Mouse (Mus musculus) left cerebral cortex, adult 18-20 months (tissue): Measurements from ENCODE around the gene Zfp113. TPM values are rescaled to one million over a fixed set of nuclear protein-coding genes. Genes with fewer than 3 reads are reported as not detected.

Experiments used
- DNase-seq, 2 experiments: peaks; one replicate each; pipeline ENCODE4 v3.0.0; 2021 to 2022; ENCODE audit warnings: low spot score in 2 of 2, mixed read lengths in 1 of 2
- long read RNA-seq, 2 experiments: library from polyadenylated mRNA; stranded (forward); transcript quantifications; one replicate each; pipeline ENCODE4 v2.0.0; 2021
- total RNA-seq, 2 experiments: library from RNA; stranded (reverse); gene quantifications; 2 replicates each; pipeline ENCODE4 v1.2.3; 2021

Zfp113 gene
- 10 to 100 TPM; 11.2 to 12.6 TPM for total RNA-seq
- long read RNA-seq, experiment 1, full-length matches to known transcripts = 10 of 10 reads
- long read RNA-seq, experiment 1, partial matches to known transcripts = 0 of 10 reads
- long read RNA-seq, experiment 1, other reads (novel, unspliced or antisense) = 0 of 10 reads
- long read RNA-seq, experiment 2, full-length matches to known transcripts = 4 of 5 reads
- long read RNA-seq, experiment 2, partial matches to known transcripts = 0 of 5 reads
- long read RNA-seq, experiment 2, other reads (novel, unspliced or antisense) = 1 of 5 reads

GRCm38 (mm10) chr5:138155443-138155976 is at the start of gene Zfp113:
Gene Zfp113 (minus strand): TSS chr5:138155744.
- DNase-seq = peak; percentile 85 to 91

- DNase-seq = no peak
These were observed 46.5 kb upstream of the Zfp113 start for GRCm38 (mm10) chr5:138202086-138202485.

DNA sequence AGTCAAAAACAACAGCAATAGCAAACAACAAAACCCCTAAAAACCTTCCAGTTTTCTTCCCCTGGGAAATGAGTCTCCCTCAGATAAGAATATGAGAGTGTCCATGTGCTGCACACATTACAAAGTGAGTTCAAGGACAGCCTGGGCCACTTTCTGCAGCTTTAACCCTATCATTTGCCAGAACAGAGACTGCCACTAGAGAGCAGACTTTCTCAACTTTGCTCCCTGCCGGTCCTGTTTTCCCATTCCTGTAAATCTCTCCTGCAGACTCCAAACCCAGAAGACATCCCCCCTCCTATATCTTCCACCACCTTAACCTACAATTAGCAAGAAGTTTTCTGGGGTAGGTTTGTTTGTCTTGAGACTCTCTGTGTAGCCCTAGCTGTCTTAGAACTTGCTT is 44.0 kb upstream of the Zfp113 start:
- DNase-seq = no peak

DNA sequence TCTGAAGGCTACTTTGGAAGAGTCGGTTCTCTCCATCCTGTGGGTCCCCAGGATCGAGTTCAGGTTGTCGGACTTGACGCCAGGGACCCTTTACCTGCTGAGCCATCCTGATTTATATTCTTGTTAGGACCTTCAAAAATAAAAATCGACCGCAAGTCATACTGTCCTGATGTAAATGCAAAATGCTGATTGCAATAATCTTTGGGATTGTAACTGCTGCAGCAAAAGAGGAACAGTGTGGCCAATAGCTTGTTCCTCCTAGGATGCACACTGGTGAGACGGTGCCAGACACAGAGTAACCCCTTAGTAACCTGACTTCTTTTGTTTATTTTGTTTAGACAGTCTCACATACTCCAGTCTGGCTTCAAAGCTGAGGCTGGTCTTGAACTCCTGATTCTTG is 39.9 kb upstream of the Zfp113 start:
- no peak for DNase-seq

DNA sequence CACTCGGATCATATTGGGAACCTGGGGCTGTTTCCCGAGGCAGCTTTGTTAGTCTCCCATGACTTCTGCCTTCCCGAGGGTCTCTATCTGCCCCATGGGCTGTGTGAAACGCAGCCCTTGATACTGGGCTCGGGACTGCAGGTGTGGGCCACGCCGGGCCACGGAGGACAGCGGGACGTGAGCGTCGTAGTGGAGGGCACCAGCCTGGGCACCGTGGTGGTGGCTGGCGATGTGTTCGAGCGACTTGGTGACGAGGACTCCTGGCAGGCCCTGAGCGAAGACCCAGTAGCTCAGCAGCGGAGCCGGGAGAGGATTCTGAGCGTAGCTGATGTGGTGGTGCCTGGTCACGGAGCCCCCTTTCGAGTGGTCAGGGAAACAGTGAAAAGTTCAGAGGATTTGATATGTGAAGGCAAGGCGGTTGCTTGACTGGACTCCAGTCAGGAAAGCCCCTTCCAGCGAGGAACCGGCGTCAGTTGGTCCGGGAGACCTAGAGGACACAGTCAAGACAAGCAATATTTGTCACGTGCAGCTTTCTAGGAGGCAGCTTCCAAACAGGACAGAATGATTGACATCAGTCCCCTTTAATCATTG is 39.3 kb upstream of the Zfp113 start:
- DNase-seq = peak; percentile 32 to 36

- DNase-seq = peak; percentile 83 to 84
These were observed 38.5 kb upstream of the Zfp113 start, which contains the start of gene Mblac1 for GRCm38 (mm10) chr5:138193771-138194727. Gene Mblac1 (plus strand): TSS chr5:138194314.

- peak; percentile 67 to 76 for DNase-seq
These were observed 32.2 kb upstream of the Zfp113 start for GRCm38 (mm10) chr5:138187661-138188306.

GRCm38 (mm10) chr5:138186950-138187638 is 31.6 kb upstream of the Zfp113 start, which contains the start of the genes Taf6 and Cnpy4:
Gene Taf6 (minus strand): TSS chr5:138187451.
Gene Cnpy4 (plus strand): TSS chr5:138187485.
- DNase-seq = peak; percentile 74 to 82

- DNase-seq = no peak
These were observed 17.7 kb upstream of the Zfp113 start for GRCm38 (mm10) chr5:138173217-138173616.

DNA sequence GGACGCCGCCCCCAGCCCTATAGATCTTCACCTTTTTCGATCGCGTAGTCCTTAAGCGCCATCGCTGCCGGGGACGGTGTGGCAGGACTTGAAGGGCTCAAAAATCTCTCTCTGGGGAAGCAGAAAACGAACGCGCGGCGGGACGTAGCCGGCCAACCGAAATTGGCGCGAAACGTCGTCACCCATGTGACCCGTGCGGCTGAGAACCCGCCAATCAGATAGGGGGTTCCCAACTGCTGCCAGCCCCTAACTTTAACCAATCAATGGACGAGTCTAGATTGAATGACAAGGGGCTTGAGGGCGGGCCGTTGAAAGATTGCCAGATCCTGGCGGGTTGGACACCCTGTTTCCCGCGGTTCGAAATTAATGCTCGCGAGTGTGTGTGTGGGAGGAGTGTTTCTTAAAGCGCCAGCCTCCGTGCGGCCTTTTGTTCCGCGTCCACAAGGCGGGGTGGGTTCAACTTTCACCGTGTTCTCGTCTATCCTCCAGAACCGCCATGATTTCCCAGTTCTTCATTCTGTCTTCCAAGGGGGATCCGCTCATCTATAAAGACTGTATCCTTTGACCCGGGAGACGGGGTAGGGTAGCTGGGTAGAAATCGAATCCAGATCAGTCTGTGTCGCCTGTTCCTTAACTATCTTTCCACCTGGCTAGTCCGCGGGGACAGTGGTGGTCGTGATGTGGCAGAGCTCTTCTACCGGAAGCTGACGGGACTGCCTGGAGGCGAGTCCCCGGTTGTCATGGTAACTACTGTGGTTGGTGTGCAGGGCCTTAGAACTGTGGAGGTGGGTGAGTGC is 16.3 kb upstream of the Zfp113 start, which contains the start of the genes Ap4m1 and Mcm7:
TSS of gene Ap4m1 (plus strand) at position 308 of the 797 bp plus-strand sequence.
TSS of gene Mcm7 (minus strand) at position 728 of the 797 bp plus-strand sequence.
- DNase-seq = peak; percentile 96 to 97

- peak; percentile 96 to 97 for DNase-seq
These were observed 15.5 kb upstream of the Zfp113 start for GRCm38 (mm10) chr5:138170936-138171561.

GRCm38 (mm10) chr5:138165594-138165993 is 10.1 kb upstream of the Zfp113 start:
- no peak for DNase-seq

DNA sequence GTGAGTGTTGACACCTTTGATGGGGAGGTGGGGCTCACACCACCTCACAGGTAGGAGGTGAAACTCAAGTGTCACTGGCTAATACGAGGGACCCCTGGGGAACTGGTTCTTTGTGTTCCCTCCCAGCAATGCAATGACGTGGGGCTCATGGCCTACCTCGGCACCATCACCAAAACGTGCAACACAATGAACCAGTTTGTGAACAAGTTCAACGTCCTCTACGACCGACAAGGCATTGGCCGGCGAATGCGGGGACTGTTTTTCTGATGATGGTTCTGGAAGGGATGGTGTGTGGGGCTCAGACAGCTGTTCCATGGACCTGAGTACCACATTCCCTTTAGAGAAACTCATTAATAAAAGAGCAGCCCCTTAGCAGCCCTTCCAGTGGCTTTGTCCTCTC is 8.1 kb upstream of the Zfp113 start:
- no peak for DNase-seq

- DNase-seq = no peak
These were observed 7.5 kb upstream of the Zfp113 start for GRCm38 (mm10) chr5:138163046-138163445.

DNA sequence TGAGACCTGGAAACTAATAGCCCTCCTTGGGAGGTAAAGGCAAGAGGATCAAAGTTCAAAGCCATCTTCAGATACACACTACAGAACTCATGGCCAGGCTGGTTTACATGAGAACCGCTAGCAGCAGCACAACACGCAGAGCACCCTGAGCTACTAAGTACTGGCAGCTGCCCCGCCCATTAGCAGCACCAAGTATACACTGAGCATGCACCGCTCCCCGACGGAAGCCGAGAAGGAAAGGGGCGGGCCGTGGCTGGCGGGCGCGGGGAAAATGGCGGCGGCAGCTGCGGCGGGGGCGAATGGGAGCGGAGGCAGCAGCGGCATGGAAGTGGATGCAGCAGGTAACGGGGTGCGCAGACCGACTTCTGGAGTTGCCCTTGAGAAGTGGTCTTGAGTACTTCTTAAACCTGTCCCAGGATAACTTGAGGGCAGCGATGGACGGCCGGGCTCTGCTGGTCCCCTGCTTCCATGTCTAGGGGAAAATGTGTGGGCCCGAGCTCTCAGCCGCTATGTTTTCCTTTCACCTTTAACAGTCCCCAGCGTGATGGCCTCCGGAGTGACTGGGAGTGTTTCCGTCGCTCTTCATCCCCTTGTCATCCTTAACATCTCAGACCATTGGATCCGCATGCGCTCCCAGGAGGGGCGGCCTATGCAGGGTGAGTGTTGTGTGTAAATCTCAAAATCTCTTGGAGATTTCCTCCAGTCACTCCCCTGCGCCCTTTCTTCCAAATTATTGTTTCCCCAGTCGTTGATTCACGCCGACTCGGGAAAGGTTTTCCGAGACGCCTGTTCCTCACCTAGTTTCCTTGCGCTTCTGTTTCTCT is 5.5 kb upstream of the Zfp113 start, which contains the start of gene Cops6:
TSS of gene Cops6 (plus strand) at position 230 of the 824 bp plus-strand sequence.
- peak; percentile 97 to 98 for DNase-seq

GRCm38 (mm10) chr5:138160224-138160762 is 4.7 kb upstream of the Zfp113 start:
- no peak for DNase-seq

- DNase-seq = no peak
These were observed 1.2 kb downstream of the Zfp113 start for GRCm38 (mm10) chr5:138154390-138154789.
